In the genomic region with DNA sequence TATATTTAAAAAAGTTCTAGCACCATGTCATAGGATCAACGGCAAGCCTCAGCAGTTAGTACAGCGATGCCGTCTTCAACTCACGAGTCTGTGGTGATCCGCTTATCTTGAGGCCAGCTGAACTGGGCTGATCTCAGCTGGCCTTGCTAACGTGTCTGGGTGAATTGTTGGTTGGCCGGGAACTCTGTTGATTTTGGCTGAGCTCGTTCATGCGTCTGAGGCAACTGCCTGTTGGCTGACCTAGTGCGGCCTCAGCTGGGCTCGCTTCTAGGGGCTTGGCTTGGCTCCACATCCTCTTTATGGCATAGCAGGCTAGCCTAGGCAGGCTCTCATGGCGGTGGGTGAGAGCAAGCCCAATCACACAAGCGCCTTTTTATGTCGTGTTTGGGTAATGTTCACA, we compare ENCODE assay signal across 8 mouse cellular contexts. TPM values are rescaled to one million over a fixed set of nuclear protein-coding genes. Genes with fewer than 3 reads are reported as not detected.
A peak's percentile ranks its signal among the peaks of the same experiment; 100 is the strongest.
DNase-seq lines count a peak whose midpoint lies in the region; ATAC-seq lines count a peak whose summit lies in the region.
"Had no signal": no experiment of that assay in that cellular context is flagged by ENCODE, and none has a peak within 500 bp of the region (broad histone marks: within the 10 kb centered on the region; RNA-seq: fewer than 3 reads in every experiment).

No protein-coding gene starts in this region.

- ATAC-seq in kidney, embryonic 15.5 days (replicated peaks; ENCODE audit: low FRiP score), result 0 out of 2 replicates have a peak, but pooled peaks have one; percentile 49
- no peak for ATAC-seq in hindbrain, embryonic 13.5 days (ENCODE audit: low FRiP score)

- H3K36me3 ChIP-seq in kidney, embryonic 15.5 days, result no peaks in the 10 kb centered on the region
- no peaks in the 10 kb centered on the region for H3K36me3 ChIP-seq in hindbrain, embryonic 13.5 days

- no peak overlapping the region for H3K4me3 ChIP-seq in kidney, embryonic 15.5 days (replicated peaks)
- H3K4me3 ChIP-seq in hindbrain, embryonic 13.5 days, result no peak overlapping the region

- 0 out of 2 replicates have a peak overlapping the region, but pooled peaks have one; percentile 23 for H3K27ac ChIP-seq in kidney, embryonic 15.5 days
- H3K27ac ChIP-seq in hindbrain, embryonic 13.5 days, result no peak overlapping the region
- H3K27ac ChIP-seq: liver, embryonic 14.5 days had no signal

- H3K4me1 ChIP-seq in kidney, embryonic 15.5 days, result peaks cover 8% of the 10 kb centered on the region; the same call in 1 of the 2 replicates
- H3K4me1 ChIP-seq in hindbrain, embryonic 13.5 days (replicated peaks), result no peaks in the 10 kb centered on the region

- no peaks in the 10 kb centered on the region for H3K9me3 ChIP-seq in kidney, embryonic 15.5 days (replicated peaks)
- H3K9me3 ChIP-seq in hindbrain, embryonic 13.5 days, result no peaks in the 10 kb centered on the region

- 0 out of 2 replicates have a peak overlapping the region, but pooled peaks have one; percentile 11 for H3K4me2 ChIP-seq in kidney, embryonic 15.5 days
- H3K4me2 ChIP-seq in hindbrain, embryonic 13.5 days, result no peak overlapping the region

- H3K9ac ChIP-seq in kidney, embryonic 15.5 days, result no peak overlapping the region
- no peak overlapping the region for H3K9ac ChIP-seq in hindbrain, embryonic 13.5 days
- H3K9ac ChIP-seq: liver, embryonic 14.5 days had no signal

- peak; percentile 64 for DNase-seq in Muller cell, postnatal 12 days (ENCODE audit: inconsistent ontology term)
- peak; percentile 57 to 60 for DNase-seq in adrenal gland, adult 18-20 months (ENCODE audit: low spot score in 2 of 2)
- peak; percentile 71 for DNase-seq in gastrocnemius, postnatal 10 days
- DNase-seq in ovary, postnatal 10 days (ENCODE audit: low spot score), result peak; percentile 21
- no peak for DNase-seq in left cerebral cortex, adult 11 months (ENCODE audit: low spot score)

- H3K27me3 ChIP-seq in kidney, embryonic 15.5 days, result no peaks in the 10 kb centered on the region
- H3K27me3 ChIP-seq in hindbrain, embryonic 13.5 days, result no peaks in the 10 kb centered on the region

- 37% methylated on average over 14 of the region's 14 CpGs for WGBS in kidney, embryonic 15.5 days
- WGBS in hindbrain, embryonic 13.5 days, result 73% methylated on average over 14 of the region's 14 CpGs

RNA-seq across cellular contexts. Expression of gene Gm17657, which starts 8.0 kb away (rescaled TPM):
- not detected for total RNA-seq in adrenal gland, adult 18-20 months (2021)
- total RNA-seq in gastrocnemius, postnatal 10 days (2021), result not detected
- polyA plus RNA-seq in kidney, embryonic 15.5 days (2015; fragmentation: Nextera tagmentation; extraction: Ambion mirVana), result not detected in 2 replicates
- polyA plus RNA-seq in hindbrain, embryonic 13.5 days (2015; fragmentation: Nextera tagmentation; extraction: Ambion mirVana), result not detected in 2 replicates
- polyA plus RNA-seq: liver, embryonic 14.5 days had no signal

RNA-seq across cellular contexts. Expression of gene Tbc1d22b, which starts 8.2 kb away (rescaled TPM):
- total RNA-seq in adrenal gland, adult 18-20 months (2021), result 10 to 100 TPM; 25.4 to 30.2 TPM
- total RNA-seq in gastrocnemius, postnatal 10 days (2021), result 1 to 10 TPM; 9.3 to 9.8 TPM
- 16.7 and 19.3 TPM in 2 replicates for polyA plus RNA-seq in kidney, embryonic 15.5 days (2015; fragmentation: Nextera tagmentation; extraction: Ambion mirVana)
- polyA plus RNA-seq in hindbrain, embryonic 13.5 days (2015; fragmentation: Nextera tagmentation; extraction: Ambion mirVana), result 22.1 and 22.8 TPM in 2 replicates

RNA-seq across cellular contexts. Expression of gene Tmem217, which starts 10.8 kb away (rescaled TPM):
- not detected for total RNA-seq in adrenal gland, adult 18-20 months (2021)
- not detected for total RNA-seq in gastrocnemius, postnatal 10 days (2021)
- polyA plus RNA-seq in kidney, embryonic 15.5 days (2015; fragmentation: Nextera tagmentation; extraction: Ambion mirVana), result 0.80 and 1.2 TPM in 2 replicates
- 1.6 and 1.8 TPM in 2 replicates for polyA plus RNA-seq in hindbrain, embryonic 13.5 days (2015; fragmentation: Nextera tagmentation; extraction: Ambion mirVana)

RNA-seq across cellular contexts. Expression of gene Pim1, which starts 50.9 kb away (rescaled TPM):
- 100 to 1,000 TPM; 132 to 171 TPM for total RNA-seq in adrenal gland, adult 18-20 months (2021)
- 10 to 100 TPM; 15.0 to 23.3 TPM for total RNA-seq in gastrocnemius, postnatal 10 days (2021)
- polyA plus RNA-seq in kidney, embryonic 15.5 days (2015; fragmentation: Nextera tagmentation; extraction: Ambion mirVana), result 17.8 and 17.9 TPM in 2 replicates
- polyA plus RNA-seq in hindbrain, embryonic 13.5 days (2015; fragmentation: Nextera tagmentation; extraction: Ambion mirVana), result 12.7 and 13.8 TPM in 2 replicates
